Mouse (Mus musculus) stomach, postnatal 0 days (tissue): ENCODE measurements around the gene Olfr1089.

Experiments used
- CTCF ChIP-seq: IDR thresholded peaks from 2 replicates; pipeline ENCODE4 v1.5.1; 2016; ENCODE audit warnings: antibody characterized with exemption, low read depth, mild to moderate bottlenecking, moderate library complexity
- EP300 ChIP-seq: optimal IDR thresholded peaks from 2 replicates; pipeline ENCODE3; 2016; ENCODE audit warnings: antibody characterized with exemption

GRCm38 (mm10) chr2:86761050-86761449 is 27.5 kb upstream of the Olfr1089 start:
- TF ChIP-seq CTCF (no peak), EP300 (no peak)
